Mouse (Mus musculus): ENCODE measurements around the gene Arhgap1. TPM values are rescaled to one million over a fixed set of nuclear protein-coding genes. Genes with fewer than 3 reads are reported as not detected.
A peak's percentile ranks its signal among the peaks of the same experiment; 100 is the strongest.

Arhgap1 gene
- total RNA-seq, 1 experiment from 2014 or later = 47.6 TPM

DNA sequence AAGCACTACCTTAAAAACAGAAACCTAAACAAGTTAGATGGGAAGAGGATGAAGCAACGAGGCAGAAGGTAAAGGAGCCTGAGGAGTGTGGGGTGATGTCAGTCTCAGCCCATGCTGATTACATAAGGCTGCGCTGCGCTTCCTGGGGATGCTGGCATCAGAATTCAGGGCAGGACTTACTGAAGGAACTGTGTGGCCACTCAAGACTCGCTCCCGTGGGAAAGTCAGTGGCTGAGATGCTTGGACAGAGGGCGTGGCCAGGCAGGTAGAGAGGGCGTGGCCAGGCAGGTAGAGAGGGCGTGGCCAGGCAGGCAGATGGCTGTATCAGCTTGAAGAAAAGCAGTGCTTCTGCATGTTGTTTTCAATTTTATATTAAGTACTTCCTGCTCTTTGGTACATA, 34.3 kb downstream of the Arhgap1 start:
- no peak for ATAC-seq (replicated peaks; ENCODE audit: low read depth, poor library complexity, severe bottlenecking)

DNA sequence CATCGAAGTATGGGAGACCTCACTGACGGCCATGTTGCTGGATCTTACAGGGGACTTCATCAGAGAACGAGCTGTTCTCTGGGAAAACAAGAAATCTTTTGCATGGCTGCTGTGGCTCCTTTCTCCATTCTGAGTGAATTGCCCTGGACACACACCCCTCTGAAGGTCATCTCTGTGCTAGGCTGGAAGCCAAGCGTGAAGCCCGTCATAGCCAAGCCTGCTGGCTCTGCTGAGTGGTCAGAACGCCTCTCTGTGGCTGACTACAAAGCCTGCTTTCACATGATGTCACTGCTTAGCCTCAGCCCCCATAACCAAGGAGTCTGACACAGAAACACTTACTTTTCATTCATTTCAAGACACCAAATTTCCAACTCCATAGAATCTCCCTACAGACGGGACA, 39.8 kb downstream of the Arhgap1 start:
- no peak for ATAC-seq (replicated peaks; ENCODE audit: low read depth, poor library complexity, severe bottlenecking)

DNA sequence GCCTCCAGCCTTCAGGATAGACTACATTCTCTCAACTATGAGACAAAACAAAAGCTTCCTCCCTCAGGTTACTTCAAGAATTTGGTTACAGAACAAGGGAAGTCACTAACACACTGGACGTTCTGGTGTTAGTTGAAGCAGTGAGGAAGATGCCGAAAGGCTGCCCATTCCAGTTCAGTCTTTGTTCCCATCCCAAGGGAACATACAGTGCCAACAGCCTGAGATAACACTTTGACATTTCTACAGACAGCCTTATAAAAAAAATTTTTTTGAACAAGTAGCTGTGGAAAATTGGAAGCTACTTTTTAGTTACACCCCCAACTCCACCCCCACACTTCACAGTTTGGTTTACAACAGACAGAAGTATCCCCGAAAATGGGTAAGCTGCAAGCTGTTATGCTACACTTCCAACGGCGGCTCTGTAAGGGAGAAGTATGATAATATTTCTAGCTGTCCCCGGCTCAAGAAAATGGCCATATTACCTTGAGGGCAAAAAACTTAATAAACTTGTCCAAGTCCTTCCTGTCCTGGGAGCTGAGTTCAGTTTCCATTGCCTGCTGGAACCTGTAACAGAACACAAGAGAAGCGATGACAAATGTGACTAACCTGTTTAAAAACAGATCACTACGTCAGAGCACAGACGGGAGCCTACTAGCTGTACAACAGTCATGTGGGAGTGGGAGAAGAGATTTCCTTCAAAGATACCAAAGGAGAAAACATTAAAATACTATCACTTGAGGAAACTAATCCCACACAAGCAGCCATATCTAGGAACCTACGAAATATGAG, 46.0 kb downstream of the Arhgap1 start:
- no peak for ATAC-seq (replicated peaks; ENCODE audit: low read depth, poor library complexity, severe bottlenecking)

DNA sequence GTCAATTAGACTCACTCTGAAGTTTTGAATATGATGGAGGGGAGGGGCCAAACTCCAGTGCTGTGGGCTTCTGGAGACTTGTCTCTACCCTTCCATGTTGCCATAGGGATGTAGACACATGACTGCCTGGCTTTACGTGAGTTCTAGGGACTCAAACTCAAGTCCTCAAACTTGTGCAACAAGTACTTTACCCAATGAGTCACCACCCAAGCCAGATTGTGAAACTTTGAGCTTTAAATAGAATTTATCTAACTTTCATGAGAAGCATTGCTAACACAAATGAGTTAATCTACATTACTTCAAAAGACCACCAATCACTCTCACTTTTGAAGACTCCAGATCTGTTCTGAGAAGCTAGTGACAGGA, 46.5 kb downstream of the Arhgap1 start:
- ATAC-seq (replicated peaks; ENCODE audit: low read depth, poor library complexity, severe bottlenecking) = peak; percentile 45

- ATAC-seq (replicated peaks; ENCODE audit: low read depth, poor library complexity, severe bottlenecking) = no peak
These were observed 49.6 kb downstream of the Arhgap1 start for GRCm38 (mm10) chr2:91699225-91699624.

DNA sequence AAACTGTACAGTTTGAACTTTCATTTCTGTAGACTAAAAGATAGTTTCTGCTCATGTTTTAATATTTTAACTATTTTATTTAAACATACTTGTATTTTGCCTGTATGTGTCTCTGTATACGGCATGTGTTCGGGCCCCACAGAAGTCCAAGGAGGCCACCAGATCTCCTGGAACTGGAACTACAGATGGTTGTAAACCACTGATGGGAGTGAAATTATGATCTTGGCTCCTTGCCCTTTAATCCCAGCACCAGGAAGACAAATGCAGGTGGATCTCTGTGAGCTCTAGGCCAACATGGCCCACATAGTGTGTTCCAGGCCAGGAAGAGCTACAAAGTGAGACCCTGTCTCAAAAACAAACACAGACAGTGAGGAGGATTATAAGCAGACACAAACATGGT, 51.7 kb downstream of the Arhgap1 start:
- ATAC-seq (replicated peaks; ENCODE audit: low read depth, poor library complexity, severe bottlenecking) = no peak

- no peak for ATAC-seq (replicated peaks; ENCODE audit: low read depth, poor library complexity, severe bottlenecking)
These were observed 56.1 kb downstream of the Arhgap1 start for GRCm38 (mm10) chr2:91705736-91706135.

DNA sequence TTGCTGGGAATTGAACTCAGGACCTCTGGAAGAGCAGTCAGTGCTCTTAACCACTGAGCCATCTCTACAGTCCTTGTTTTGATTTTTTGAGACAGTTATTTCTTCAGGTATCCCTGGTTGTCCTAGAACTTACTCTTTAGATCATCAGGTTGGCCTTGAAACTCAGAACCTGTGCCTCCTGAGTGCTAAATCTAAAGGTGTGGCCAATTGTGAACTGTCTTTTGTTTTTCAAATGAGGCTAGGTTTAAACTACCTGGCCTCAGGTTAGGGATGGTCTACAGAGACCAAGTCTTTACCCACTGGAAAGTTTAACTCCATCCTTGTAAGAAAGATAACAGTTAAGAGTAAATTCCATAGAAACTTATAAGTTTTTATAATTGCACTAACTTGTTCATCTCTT, 56.8 kb downstream of the Arhgap1 start:
- ATAC-seq (replicated peaks; ENCODE audit: low read depth, poor library complexity, severe bottlenecking) = no peak

GRCm38 (mm10) chr2:91708361-91708760, 58.7 kb downstream of the Arhgap1 start:
- no peak for ATAC-seq (replicated peaks; ENCODE audit: low read depth, poor library complexity, severe bottlenecking)

- ATAC-seq (replicated peaks; ENCODE audit: low read depth, poor library complexity, severe bottlenecking) = peak; percentile 97
These were observed 60.9 kb downstream of the Arhgap1 start, which contains the start of the genes Atg13 and Harbi1 for GRCm38 (mm10) chr2:91710272-91711234. Gene Atg13, minus strand, starts transcription at chr2:91710576. Gene Harbi1, plus strand, starts transcription at chr2:91710852.

DNA sequence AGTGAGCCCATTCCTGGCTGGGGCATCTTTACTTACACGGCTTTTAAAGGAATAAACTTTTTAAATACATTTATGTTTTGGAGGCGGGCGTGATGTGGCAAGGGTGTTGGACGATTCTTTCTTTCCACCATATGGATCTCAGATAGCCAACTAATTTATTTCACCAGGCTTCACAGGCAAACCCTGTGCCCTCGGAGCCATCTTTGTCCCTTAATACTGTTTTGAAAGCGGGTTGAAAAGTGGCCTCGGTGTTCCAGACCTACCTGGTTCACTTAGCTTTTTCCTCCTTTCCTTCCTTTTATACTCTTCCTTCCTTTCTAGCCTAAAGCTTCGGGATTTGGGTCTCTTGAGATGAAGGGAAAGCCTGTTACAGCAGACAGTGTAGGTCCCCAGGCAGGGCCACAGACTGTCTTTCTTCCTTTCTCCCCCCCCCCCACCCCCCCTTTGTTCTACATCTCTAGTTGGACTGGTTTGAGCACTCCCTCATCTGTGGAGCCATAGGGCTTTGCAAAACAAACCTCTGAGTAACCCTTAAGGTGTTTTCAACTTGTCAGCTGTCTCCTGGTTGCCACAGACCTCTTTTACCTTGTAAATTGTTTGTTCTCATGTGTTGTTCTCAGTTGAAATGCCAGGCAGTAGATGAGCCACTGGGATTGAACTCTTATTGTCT, 61.7 kb downstream of the Arhgap1 start:
- ATAC-seq (replicated peaks; ENCODE audit: low read depth, poor library complexity, severe bottlenecking) = no peak

DNA sequence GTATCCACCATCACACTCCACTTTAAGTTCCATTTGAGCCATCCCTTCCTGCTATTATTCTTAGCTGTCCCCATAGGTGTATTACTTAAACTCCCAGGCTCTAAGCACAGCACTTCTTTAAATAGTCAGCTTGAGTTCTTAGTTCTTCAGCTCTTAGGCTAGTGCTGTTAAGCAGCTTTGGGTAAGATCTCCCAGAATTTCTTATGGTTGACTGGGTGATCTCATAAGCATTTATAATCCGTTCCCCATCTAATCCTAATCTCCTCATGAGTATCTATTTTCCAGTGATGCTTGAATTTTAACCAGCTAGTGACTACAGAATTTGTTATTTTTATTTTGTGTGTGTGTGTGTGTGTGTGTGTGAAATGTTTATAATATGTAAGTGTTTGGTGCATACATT, 65.3 kb downstream of the Arhgap1 start:
- no peak for ATAC-seq (replicated peaks; ENCODE audit: low read depth, poor library complexity, severe bottlenecking)

DNA sequence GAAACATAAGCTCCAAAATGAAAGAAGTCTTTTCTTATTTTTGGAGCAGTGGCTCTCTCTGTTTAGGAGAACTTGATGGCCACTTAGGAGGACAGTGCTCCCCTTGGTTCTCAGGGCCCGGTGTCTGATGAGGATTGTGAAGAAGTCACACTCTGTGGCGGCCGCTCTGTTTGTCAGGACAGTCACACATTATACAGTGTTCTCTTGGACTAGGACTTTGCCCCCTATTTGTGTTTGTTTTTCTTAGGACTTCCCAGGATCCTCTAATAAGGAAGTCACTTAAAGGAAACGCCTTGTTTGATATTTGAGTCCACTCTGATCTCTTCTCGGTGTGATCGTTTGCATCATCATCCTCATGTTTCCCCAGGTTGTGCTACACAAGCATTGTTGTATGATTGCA, 68.6 kb downstream of the Arhgap1 start:
- no peak for ATAC-seq (replicated peaks; ENCODE audit: low read depth, poor library complexity, severe bottlenecking)

Other genes starting within 250 kb of the Arhgap1 start
- 12.2 and 28.9 TPM in 2 replicates for gene 1110051M20Rik, start 205.2 kb upstream of the Arhgap1 start, total RNA-seq (2017)
- 0.63 and 1.3 TPM in 2 replicates for gene Lrp4, start 192.3 kb upstream of the Arhgap1 start, total RNA-seq (2017)
- 107 and 117 TPM in 2 replicates for gene Ckap5, start 123.1 kb upstream of the Arhgap1 start, total RNA-seq (2017)
- gene F2, start 13.4 kb upstream of the Arhgap1 start, total RNA-seq (2017) = 0.19 and 0.78 TPM in 2 replicates
- gene Zfp408, start 69 bp upstream of the Arhgap1 start, total RNA-seq (2017) = 6.2 and 11.9 TPM in 2 replicates
- 8.1 and 9.0 TPM in 2 replicates for gene Atg13, start 60.7 kb downstream of the Arhgap1 start, total RNA-seq (2017)
- gene Harbi1, start 61.0 kb downstream of the Arhgap1 start, total RNA-seq (2017) = 12.4 and 14.7 TPM in 2 replicates
- gene Ambra1, start 80.3 kb downstream of the Arhgap1 start, total RNA-seq (2017) = 21.6 and 28.8 TPM in 2 replicates

All from common myeloid progenitor, adult 5-6 weeks (primary cell).